Mouse (Mus musculus) embryonic facial prominence, embryonic 10.5 days (tissue): ENCODE results near the gene Osgin1. TPM values are rescaled to one million over a fixed set of nuclear protein-coding genes. Genes with fewer than 3 reads are reported as not detected.
A peak's percentile ranks its signal among the peaks of the same experiment; 100 is the strongest.

ENCODE experiments used
- DNase-seq: peaks from one replicate; pipeline ENCODE4 v3.0.0-alpha.2; 2017; ENCODE audit warnings: low spot score
- H3K27ac ChIP-seq: fragments of 300-500 bp; sonication (generic); replicated peaks from 2 replicates; pipeline ENCODE4 v1.5.1; 2016; ENCODE audit warnings: mild to moderate bottlenecking
- H3K27me3 ChIP-seq: fragments of 300-500 bp; sonication (generic); replicated peaks from 2 replicates; pipeline ENCODE4 v1.6.1; 2016; ENCODE audit warnings: low read depth, mild to moderate bottlenecking; ENCODE audit not compliant: poor library complexity, severe bottlenecking
- H3K36me3 ChIP-seq: fragments of 300-500 bp; sonication (generic); replicated peaks from 2 replicates; pipeline ENCODE4 v1.6.1; 2016; ENCODE audit warnings: mild to moderate bottlenecking, moderate library complexity
- H3K4me1 ChIP-seq: fragments of 300-500 bp; sonication (generic); 2 replicates; pipeline ENCODE4 v1.6.1; 2016
- H3K4me3 ChIP-seq: fragments of 300-500 bp; sonication (generic); 2 replicates; pipeline ENCODE4 v1.5.1; 2016; ENCODE audit warnings: mild to moderate bottlenecking, moderate library complexity
- H3K9me3 ChIP-seq: fragments of 300-500 bp; sonication (generic); 2 replicates; pipeline ENCODE4 v1.6.1; 2016; ENCODE audit warnings: mild to moderate bottlenecking
- WGBS: fragments of 180-500 bp; shearing (Covaris S2); methylation state at CpG from one replicate; pipeline ENCODE4 v1.1.7; 2016; 5-methylcytosine and 5-hydroxymethylcytosine counted together
- polyA plus RNA-seq: library from polyadenylated mRNA; unstranded; fragments of >200 nt; fragmentation: Nextera tagmentation; extraction: Ambion mirVana; gene quantifications from 2 replicates; pipeline ENCODE4 v1.2.1, GENCODE M21; 2016

Osgin1 gene
- polyA plus RNA-seq, 1 experiment from 2014 or later = 0.47 TPM

DNA sequence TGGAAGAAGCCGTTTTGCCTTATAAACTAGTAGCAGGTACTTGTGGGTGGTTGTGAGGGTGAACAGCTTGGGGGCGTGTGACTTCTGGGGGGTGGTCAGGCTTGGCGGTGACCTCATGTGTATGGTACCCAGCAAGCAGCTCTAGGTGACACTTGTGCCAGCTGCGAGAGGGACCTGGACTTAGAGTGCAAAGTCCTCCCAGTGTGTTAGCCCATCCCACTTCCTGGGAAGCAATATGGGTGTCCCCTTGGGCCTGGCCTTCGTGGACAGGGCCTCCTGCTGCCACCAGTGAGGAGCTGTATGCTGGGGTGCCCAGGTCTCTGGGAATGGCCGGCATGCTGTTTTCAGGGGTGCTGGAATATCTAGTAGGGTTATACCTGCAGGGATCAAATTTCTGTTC is 5.0 kb downstream of the Osgin1 start:
- no peaks in the 10 kb centered on the region for H3K36me3 ChIP-seq
- H3K27ac ChIP-seq = no peak overlapping the region
- peaks cover 29% of the 10 kb centered on the region for H3K27me3 ChIP-seq
- DNase-seq = no peak
- H3K9me3 ChIP-seq = no peaks in the 10 kb centered on the region
- H3K4me1 ChIP-seq = peaks cover 49% of the 10 kb centered on the region
- H3K4me3 ChIP-seq = no peak overlapping the region
- 79% methylated on average over 6 of the region's 6 CpGs for WGBS

GRCm38 (mm10) chr8:119439424-119439823 is 5.5 kb downstream of the Osgin1 start:
- Histone ChIP-seq H3K9me3 (no peaks in the 10 kb centered on the region), H3K36me3 (no peaks in the 10 kb centered on the region), H3K4me1 (peaks cover 49% of the 10 kb centered on the region), H3K4me3 (no peak overlapping the region), H3K27ac (peak overlapping the region; percentile 35), H3K27me3 (peaks cover 30% of the 10 kb centered on the region)
- DNase-seq = no peak
- WGBS = 91% methylated on average over 2 of the region's 2 CpGs

DNA sequence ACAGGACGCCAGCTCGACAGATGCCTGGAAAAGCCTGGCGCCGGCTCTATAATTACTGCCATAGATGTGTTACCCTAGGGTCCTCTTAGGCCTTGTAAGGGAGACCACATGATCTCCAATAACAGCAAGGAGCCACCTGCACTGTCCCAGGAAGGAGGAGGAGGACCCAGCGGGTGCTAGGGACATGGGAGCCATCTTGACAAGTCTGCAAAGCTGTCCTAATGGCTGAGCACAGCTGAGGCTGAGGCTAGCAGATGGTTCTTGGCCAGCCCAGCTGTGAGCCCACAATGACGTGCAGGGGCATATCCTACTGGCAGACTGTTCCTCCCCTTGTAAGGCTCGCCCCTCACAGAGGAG is 5.9 kb downstream of the Osgin1 start:
- H3K4me3 ChIP-seq = 0 out of 2 replicates have a peak overlapping the region, but pooled peaks have one; percentile 37
- no peak overlapping the region; the same call in 1 of the 2 replicates for H3K27ac ChIP-seq
- no peaks in the 10 kb centered on the region for H3K9me3 ChIP-seq
- peaks cover 34% of the 10 kb centered on the region for H3K27me3 ChIP-seq
- no peaks in the 10 kb centered on the region for H3K36me3 ChIP-seq
- H3K4me1 ChIP-seq = peaks cover 49% of the 10 kb centered on the region
- no peak for DNase-seq
- 55% methylated on average over 7 of the region's 7 CpGs for WGBS

DNA sequence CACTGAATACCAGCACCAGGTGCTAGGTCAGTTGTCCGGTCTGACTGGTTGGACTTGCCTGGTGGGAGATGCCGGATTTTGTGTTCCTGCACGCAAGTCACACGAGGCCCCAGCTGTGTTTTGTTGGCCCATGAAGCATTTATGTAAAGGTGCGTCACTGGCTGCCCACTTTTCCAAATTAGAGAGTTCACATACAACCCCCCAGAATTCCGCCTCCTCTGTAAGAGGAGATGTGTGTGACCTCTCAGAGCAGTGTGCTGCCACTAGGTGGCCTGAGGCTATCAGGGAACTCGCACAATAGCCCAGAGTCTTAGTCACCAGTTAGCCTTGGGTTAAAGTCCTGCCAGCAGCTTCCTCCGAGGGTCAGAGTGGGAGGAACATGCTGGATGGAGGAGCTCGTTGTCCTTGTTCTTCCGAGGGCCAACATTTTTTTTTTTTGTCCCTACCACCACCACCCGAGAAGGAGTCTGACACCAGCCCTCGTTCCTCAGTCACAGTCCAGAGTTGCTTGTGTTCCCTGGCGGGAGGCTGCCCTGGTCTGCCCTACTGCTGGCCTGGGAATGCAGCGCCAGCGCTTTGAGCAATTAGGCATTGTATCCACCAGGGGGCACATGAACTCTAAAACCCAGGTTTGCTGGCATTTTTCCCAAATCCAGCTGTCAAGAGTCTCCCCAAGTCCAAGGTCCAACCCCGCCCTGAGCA is 6.5 kb downstream of the Osgin1 start:
- H3K27me3 ChIP-seq = peaks cover 40% of the 10 kb centered on the region
- peaks cover 49% of the 10 kb centered on the region for H3K4me1 ChIP-seq
- H3K27ac ChIP-seq = peak overlapping the region; percentile 62
- no peaks in the 10 kb centered on the region for H3K36me3 ChIP-seq
- H3K9me3 ChIP-seq = no peaks in the 10 kb centered on the region
- 12% methylated on average over 16 of the region's 16 CpGs for WGBS
- H3K4me3 ChIP-seq = peak overlapping the region; percentile 37
- peak; percentile 85 for DNase-seq

DNA sequence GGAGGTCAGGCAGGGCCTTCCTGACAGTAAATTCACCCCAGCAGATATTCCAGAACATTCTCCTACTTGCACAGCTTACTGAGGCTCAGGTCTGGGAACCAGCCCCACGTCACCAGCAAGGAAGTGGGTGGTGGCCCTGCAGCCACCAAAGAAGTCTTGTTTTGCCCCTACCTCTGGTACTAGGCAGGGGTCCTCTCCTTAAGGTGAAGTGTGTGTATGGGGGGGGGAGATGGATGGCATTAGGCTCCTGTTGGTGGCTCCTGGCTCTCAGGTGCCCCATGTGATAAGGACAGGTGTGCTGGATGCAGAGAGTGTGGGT is 7.0 kb downstream of the Osgin1 start:
- no peaks in the 10 kb centered on the region for H3K36me3 ChIP-seq
- H3K9me3 ChIP-seq = no peaks in the 10 kb centered on the region
- DNase-seq = no peak
- peaks cover 53% of the 10 kb centered on the region for H3K4me1 ChIP-seq
- H3K4me3 ChIP-seq = peak overlapping the region; percentile 37; the same call in 1 of the 2 replicates
- peaks cover 45% of the 10 kb centered on the region for H3K27me3 ChIP-seq
- H3K27ac ChIP-seq = 0 out of 2 replicates have a peak overlapping the region, but pooled peaks have one; percentile 21
- WGBS = 53% methylated on average over 1 of the region's 1 CpGs

- peaks cover 44% of the 10 kb centered on the region for H3K27me3 ChIP-seq
- peaks cover 52% of the 10 kb centered on the region for H3K4me1 ChIP-seq
- no peak for DNase-seq
- WGBS = 72% methylated on average over 5 of the region's 5 CpGs
- no peak overlapping the region for H3K4me3 ChIP-seq
- no peaks in the 10 kb centered on the region for H3K9me3 ChIP-seq
- no peak overlapping the region for H3K27ac ChIP-seq
- no peaks in the 10 kb centered on the region for H3K36me3 ChIP-seq
Observed at GRCm38 (mm10) chr8:119442013-119442412, 8.1 kb downstream of the Osgin1 start.

DNA sequence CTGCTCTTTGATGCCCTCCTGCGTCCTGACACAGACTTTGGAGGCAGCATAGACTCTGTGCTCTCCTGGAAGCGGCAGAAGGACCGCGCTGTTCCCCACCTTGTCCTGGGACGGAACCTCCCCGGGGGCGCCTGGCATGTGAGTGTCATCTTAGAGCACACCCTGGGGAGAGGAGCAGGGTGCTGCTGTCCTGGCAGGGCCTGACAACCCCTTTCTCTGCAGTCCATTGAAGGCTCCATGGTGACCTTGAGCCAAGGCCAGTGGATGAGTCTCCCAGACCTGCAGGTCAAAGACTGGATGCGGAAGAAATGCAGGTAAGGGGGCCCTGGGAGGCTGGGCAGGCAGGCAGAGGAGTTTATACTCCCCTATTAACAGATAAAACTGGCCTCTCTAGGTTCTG is 9.0 kb downstream of the Osgin1 start:
- peaks cover 54% of the 10 kb centered on the region for H3K4me1 ChIP-seq
- no peak overlapping the region for H3K4me3 ChIP-seq
- WGBS = 93% methylated on average over 8 of the region's 8 CpGs
- no peak for DNase-seq
- H3K27ac ChIP-seq = no peak overlapping the region
- H3K36me3 ChIP-seq = no peaks in the 10 kb centered on the region
- no peaks in the 10 kb centered on the region for H3K9me3 ChIP-seq
- peaks cover 53% of the 10 kb centered on the region for H3K27me3 ChIP-seq

DNA sequence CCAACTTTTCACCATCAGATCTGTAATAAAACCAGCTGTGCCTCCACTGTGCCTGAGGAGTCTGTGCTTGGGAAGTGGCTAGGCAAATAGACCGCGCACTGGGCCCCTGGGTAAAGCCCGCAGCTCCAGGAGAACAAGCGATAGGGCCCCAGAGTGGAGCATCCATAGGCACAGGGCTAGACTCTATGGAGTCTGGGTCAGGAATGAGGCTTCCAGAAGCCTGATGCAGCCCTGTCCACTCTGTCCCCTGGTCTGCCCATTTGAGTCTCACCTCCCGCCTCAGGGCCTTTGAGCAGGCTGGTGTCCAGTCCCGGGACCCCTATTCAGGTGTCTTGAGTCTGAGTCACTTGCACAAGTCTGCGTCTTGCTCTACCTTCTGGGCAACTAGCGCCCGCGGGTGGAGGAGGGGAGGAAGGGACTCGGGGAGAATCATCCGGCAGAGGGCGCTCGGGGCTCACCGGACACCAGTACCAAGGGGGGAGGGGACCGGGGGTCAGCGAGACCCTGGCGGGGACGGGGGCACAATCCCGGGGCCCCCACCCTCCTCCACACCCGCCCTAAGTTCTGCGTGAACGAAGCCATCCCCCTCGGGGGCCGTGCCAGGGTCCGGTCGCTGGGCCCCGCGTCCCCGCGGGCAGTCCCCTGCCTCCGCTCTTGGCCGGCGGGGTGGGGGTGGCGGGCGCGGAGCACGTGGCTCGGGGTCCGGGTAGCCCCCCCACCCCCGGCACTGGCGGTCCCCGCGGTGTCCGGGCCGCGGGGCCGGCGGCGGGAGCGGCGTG is 12.5 kb downstream of the Osgin1 start, which contains the start of gene Necab2:
TSS of gene Necab2 (plus strand) at position 509 of the 779 bp plus-strand sequence.
- Histone ChIP-seq H3K27me3 (peaks cover 71% of the 10 kb centered on the region), H3K9me3 (no peaks in the 10 kb centered on the region), H3K4me1 (peaks cover 29% of the 10 kb centered on the region), H3K4me3 (peak within 1 kb of the TSS; percentile 78), H3K36me3 (no peaks in the 10 kb centered on the region; the same call in 1 of the 2 replicates), H3K27ac (peak within 1 kb of the TSS; percentile 92)
- WGBS = 2% methylated on average over 49 of the region's 52 CpGs
- DNase-seq = peak; percentile 94

DNA sequence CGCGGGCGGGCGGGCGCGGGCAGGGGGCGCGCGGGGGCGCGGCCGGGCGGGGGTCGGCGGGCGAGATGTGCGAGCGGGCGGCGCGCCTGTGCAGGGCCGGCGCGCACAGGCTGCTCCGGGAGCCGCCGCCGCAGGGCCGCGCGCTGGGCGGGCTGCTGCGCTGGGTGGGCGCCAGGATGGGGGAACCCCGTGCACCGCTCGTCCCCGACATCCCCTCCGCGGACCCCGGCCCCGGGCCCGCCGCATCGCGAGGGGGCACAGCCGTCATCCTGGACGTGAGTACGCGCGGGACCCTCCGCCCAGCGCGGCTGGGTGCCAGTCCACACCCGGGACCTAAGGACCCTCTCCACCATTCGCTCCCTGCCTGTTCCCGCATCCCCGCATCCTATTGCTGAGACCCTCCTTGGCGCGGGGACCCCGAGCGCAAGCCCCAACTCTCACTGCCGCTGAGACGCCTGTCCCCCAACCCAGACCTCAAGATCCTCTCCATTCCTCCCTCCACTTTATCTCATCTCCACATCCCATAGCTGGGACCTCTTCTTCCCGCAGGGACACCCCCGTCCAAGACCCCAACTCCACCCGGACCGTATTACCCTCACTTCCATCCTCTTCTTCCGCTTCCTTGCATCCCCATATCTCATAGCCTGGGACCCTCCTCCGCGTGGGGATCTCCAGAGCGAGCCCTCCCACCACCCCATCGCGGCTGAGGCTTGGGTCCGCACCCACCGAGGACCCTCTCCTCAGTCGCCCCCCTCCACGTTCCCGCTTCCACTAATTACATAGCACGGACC is 13.3 kb downstream of the Osgin1 start:
- H3K4me3 ChIP-seq = peak overlapping the region; percentile 78
- H3K27ac ChIP-seq = peak overlapping the region; percentile 92
- 3% methylated on average over 70 of the region's 80 CpGs for WGBS
- no peaks in the 10 kb centered on the region; the same call in 1 of the 2 replicates for H3K36me3 ChIP-seq
- DNase-seq = peak; percentile 63
- no peaks in the 10 kb centered on the region for H3K9me3 ChIP-seq
- H3K4me1 ChIP-seq = peaks cover 29% of the 10 kb centered on the region
- H3K27me3 ChIP-seq = peaks cover 63% of the 10 kb centered on the region

- Histone ChIP-seq H3K9me3 (no peaks in the 10 kb centered on the region), H3K4me3 (peak overlapping the region; percentile 78), H3K36me3 (no peaks in the 10 kb centered on the region; the same call in 1 of the 2 replicates), H3K4me1 (peaks cover 29% of the 10 kb centered on the region), H3K27me3 (peaks cover 57% of the 10 kb centered on the region), H3K27ac (peak overlapping the region; percentile 92; the same call in 1 of the 2 replicates)
- no peak for DNase-seq
- WGBS = 1% methylated on average over 17 of the region's 17 CpGs
Observed at GRCm38 (mm10) chr8:119447781-119448170, 13.9 kb downstream of the Osgin1 start.

DNA sequence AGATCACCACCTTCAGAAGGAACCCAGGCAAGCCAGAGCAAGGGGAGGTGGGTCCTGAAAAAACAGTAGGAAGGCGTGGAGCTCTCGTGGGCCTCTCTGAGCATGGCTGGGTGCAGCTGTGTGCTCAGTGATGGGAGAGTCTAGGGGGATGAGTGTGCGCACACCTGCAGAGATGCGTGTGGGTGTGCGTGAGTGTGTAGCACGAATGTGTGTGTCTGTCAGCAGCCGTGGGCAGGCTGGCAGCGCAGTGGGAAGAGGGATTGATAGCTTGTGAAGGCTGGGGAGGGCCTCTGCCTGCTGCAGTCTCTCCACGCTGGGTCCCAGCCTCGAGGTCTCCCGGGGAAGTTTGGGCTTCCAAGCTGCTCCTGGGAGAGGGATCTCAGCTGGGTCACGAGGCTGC is 15.7 kb downstream of the Osgin1 start:
- H3K27ac ChIP-seq = no peak overlapping the region
- H3K4me3 ChIP-seq = no peak overlapping the region
- H3K36me3 ChIP-seq = no peaks in the 10 kb centered on the region; the same call in 1 of the 2 replicates
- peaks cover 32% of the 10 kb centered on the region for H3K4me1 ChIP-seq
- H3K9me3 ChIP-seq = no peaks in the 10 kb centered on the region
- DNase-seq = no peak
- 71% methylated on average over 12 of the region's 12 CpGs for WGBS
- peaks cover 50% of the 10 kb centered on the region for H3K27me3 ChIP-seq

- H3K4me1 ChIP-seq = peaks cover 29% of the 10 kb centered on the region
- H3K9me3 ChIP-seq = no peaks in the 10 kb centered on the region
- H3K27me3 ChIP-seq = peaks cover 35% of the 10 kb centered on the region
- no peak overlapping the region for H3K4me3 ChIP-seq
- no peak overlapping the region for H3K27ac ChIP-seq
- 87% methylated on average over 4 of the region's 4 CpGs for WGBS
- no peak for DNase-seq
- H3K36me3 ChIP-seq = no peaks in the 10 kb centered on the region; the same call in 1 of the 2 replicates
Observed at GRCm38 (mm10) chr8:119451131-119451530, 17.2 kb downstream of the Osgin1 start.
